Mouse (Mus musculus): ENCODE measurements around the gene Ankrd9. TPM values are rescaled to one million over a fixed set of nuclear protein-coding genes. Genes with fewer than 3 reads are reported as not detected.

The Ankrd9 gene
- 10 to 100 TPM; 29.7 to 39.8 TPM for total RNA-seq (2021)
- long read RNA-seq, experiment 1, transcript Ankrd9-202 (3 exons, 2,577 nt), result major isoform, 16 of 39 reads
- long read RNA-seq, experiment 1, transcript Ankrd9-203 (4 exons, 1,563 nt), result minor isoform, 6 of 39 reads
- long read RNA-seq, experiment 1, partial matches to known transcripts, result 3 of 39 reads
- long read RNA-seq, experiment 1, other reads (novel, unspliced or antisense), result 9 of 39 reads
- long read RNA-seq, experiment 2, transcript Ankrd9-203 (4 exons, 1,563 nt), result minor isoform, 54 of 268 reads
- long read RNA-seq, experiment 2, transcript Ankrd9-201 (3 exons, 1,706 nt), result minor isoform, 30 of 268 reads
- long read RNA-seq, experiment 2, transcript Ankrd9-207 (2 exons, 1,431 nt), result minor isoform, 7 of 268 reads
- long read RNA-seq, experiment 2, transcript Ankrd9-202 (3 exons, 2,577 nt), result major isoform, 127 of 268 reads
- long read RNA-seq, experiment 2, partial matches to known transcripts, result 19 of 268 reads
- long read RNA-seq, experiment 2, other reads (novel, unspliced or antisense), result 31 of 268 reads

DNA sequence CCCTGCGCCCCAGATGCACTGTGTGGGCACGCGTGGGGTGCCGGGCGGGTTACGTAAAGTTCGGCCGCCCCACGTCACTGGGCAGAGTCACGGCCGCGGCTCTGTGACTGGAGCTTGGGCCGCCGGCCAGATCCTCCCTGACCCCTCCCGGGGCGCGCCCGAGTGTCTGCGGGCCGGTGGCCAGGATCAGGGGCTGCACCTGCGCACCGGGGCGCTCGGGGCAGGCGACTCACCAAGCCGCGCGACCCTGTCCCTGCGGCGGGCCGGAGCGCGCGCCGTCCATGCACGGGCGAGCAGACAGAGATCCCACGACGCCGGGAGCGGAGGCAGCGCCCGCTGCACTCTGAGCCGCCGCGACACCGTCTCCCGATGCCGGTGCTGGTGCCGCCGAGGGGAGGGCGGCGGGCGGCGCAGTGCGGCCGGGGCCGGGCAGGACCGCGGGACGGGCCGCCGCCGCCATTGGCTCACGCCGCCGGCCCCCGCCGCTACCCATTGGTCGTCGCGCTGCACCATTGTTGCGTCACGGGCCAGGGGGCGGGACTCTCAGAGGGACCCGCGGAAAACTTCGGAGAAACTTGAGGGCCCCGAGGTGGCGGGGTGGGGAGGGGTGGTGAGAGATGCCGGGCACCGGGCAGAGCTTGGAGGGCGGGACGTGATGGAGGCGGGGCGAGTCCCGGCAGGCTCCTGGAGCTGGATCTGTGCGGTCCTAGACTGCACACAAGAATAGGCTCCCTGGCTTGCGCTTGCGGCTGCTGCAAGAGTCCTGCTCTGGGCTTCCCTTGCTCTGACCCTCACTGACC, at the start of gene Ankrd9:
Ankrd9 (minus strand) TSS at position 434 of the 800 bp plus-strand sequence.
- DNase-seq (ENCODE audit: low spot score in 2 of 2), result peak; percentile 98

DNA sequence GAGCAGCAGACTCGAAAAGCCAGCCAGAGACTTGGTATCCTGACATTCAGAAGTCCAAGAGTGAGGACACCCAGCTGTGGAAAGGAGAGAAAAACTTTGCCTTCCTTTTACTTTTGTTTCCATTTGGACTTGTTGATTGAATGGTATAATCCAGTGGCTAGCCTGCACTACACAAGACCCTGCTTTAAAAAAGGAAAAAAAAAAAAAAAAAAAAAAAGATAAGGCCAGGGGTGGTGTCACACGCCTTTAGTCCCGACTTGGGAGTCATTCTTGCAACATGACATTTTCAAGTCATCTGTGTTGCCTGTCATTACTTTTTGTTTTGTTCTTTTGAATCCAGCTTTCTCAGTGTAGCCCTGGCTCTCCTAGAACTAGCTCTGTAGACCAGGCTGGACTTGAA, 42.7 kb upstream of the Ankrd9 start:
- DNase-seq (ENCODE audit: low spot score in 2 of 2), result no peak

DNA sequence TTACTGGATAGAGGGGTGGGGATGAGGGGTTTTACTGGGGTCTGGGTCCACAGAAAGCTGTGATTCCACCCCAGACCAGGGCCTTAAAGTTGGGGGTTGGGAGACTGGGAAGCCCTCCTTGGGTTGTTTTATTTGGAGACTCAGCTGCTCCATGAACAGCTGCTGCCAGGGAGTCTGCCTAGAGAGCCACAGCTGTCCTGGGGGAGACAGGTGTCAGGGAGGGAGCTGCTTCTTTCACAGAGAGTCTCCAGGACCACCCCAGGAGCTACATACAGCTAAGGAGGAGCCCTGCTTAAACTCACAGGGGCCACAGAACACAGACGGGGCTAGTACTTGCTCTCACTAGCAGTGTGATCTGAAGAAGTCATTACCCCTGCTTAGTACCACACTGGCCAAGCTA, 42.3 kb upstream of the Ankrd9 start:
- no peak for DNase-seq (ENCODE audit: low spot score in 2 of 2)

- no peak for DNase-seq (ENCODE audit: low spot score in 2 of 2)
These were observed 40.2 kb upstream of the Ankrd9 start for GRCm38 (mm10) chr12:111019086-111019485.

DNA sequence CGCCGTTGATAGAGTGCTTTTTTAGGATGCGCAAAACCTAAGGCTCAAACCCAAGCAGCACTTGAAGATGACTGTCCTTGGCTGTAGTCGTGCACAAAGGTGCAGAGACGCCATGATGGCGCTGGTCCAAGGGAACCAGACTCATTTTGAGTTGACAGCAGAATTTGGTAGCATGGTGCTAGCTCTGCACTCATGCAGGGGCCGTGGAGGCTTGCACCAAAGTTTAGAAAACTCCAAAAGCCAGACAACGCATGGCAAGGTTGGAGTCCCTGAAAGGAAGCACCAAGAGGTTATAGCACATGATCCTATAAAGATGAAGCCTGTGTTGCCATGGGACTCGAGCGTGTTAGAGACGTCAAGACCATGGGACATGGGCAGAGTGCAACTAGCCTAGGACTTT, 39.2 kb upstream of the Ankrd9 start:
- no peak for DNase-seq (ENCODE audit: low spot score in 2 of 2)

- DNase-seq (ENCODE audit: low spot score in 2 of 2), result no peak
These were observed 38.0 kb upstream of the Ankrd9 start for GRCm38 (mm10) chr12:111016807-111017206.

DNA sequence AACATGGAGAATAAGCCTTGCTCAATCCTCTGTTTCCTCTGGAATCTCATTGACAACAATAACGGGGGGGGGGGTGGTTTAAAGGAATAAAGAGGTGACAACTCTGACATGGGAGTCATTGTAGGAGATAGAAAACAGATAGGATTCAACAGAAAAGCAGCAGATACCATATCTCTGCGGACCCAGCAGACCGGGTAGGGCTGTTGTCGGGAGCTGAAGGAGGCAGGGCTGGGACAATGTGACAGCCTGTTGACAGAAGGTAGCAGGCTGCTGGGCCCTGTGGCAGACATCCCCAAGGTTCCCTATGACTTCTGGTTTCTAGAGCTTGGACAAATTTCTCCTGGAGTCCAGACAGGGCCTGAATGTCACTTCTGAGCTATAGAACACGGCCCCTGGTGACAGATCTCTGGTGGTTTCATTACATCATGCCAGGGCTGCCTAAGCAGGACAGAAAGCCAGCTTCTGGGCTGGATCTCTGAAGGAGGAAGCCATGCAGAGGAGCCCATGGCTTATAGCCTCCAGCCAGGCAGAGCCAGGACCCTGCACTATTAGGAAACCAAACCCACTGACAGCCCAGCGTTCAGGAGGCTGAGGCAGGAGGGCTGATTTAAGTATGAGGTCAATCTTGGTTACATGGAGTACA, 30.9 kb upstream of the Ankrd9 start:
- DNase-seq (ENCODE audit: low spot score in 2 of 2), result no peak

- DNase-seq (ENCODE audit: low spot score in 2 of 2), result no peak
These were observed 30.0 kb upstream of the Ankrd9 start for GRCm38 (mm10) chr12:111008500-111009490.

GRCm38 (mm10) chr12:111007134-111008103, 28.6 kb upstream of the Ankrd9 start:
- DNase-seq (ENCODE audit: low spot score in 2 of 2), result no peak

- DNase-seq (ENCODE audit: low spot score in 2 of 2), result no peak
These were observed 27.5 kb upstream of the Ankrd9 start for GRCm38 (mm10) chr12:111006339-111006738.

DNA sequence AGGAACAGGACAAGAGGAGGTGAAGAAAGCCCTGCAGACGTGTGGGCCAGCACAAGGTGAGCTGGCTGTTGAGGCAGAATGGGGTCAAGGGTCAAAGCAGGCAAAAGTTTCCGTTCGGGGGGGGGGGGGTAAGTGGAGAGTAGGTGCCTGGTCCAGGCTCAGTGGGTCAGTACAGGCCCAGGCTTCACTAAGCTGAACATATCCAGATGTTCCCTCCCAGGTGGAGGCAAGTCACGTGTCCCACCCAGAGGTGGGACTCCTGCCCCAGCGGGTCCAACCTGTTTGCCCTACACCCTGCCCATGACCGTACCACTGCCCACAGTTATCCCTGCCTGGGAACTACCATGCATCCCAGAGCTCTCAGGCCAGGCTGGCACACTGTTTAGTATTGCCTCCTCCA, 27.0 kb upstream of the Ankrd9 start:
- DNase-seq (ENCODE audit: low spot score in 2 of 2), result no peak

DNA sequence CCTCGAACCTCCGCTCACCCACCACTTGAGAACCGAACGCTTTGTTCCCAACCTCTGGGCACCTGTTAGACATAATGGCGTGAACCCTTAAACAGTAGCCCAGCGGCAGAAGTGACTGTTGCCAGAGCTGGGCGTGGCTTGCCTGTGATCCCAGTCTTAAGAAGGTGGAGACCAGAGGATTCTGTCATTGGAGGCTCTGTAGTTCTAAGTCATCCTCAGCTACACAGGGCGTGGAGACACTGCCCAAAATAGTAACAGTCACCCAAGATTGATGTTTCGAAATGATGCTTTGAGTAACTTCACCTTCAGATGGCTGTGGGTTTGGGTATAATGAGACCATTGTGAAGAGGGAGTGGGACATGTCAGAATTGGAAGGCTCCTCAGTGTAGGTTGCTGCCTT, 25.3 kb upstream of the Ankrd9 start:
- no peak for DNase-seq (ENCODE audit: low spot score in 2 of 2)

DNA sequence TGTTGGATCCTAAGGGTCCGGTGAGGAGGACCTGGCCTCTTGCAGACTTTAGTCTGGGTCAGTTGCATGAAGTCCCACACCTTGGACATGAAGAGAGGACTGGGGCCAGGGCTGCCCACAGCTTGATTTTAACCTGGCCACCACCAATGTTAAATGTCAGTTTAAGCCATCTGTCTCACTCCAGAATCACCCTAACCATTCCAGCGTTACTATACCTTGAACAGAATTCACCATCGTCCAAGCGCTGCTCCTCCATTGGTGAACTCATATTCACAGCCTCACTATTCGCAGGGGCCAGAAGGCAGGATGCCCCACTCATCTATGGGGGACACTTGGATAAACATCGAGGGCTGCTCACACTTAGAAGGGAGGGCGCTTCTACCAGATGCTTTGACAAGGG, 22.1 kb upstream of the Ankrd9 start:
- DNase-seq (ENCODE audit: low spot score in 2 of 2), result no peak

DNA sequence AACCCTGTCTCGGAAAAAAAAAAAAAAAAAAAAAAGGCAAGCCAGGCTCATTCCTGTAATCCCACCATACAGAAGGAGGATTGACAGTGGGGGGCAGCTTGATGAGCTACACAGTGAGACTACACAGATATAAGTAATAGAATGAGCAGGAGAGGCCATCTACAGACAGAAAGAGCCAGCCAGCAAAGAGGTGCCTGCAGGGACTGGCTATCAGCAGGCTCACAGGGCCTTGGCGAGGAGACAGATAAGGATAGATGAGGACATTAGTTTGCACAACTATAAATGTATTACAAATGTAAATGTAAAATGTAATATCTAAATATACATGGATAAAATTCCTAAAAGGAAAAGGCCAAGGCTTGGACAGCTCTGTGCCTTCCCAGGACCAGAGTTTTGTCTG, 21.0 kb upstream of the Ankrd9 start:
- no peak for DNase-seq (ENCODE audit: low spot score in 2 of 2)

- no peak for DNase-seq (ENCODE audit: low spot score in 2 of 2)
These were observed 19.3 kb upstream of the Ankrd9 start for GRCm38 (mm10) chr12:110998092-110998491.

GRCm38 (mm10) chr12:110994666-110995065, 15.8 kb upstream of the Ankrd9 start:
- DNase-seq (ENCODE audit: low spot score in 2 of 2), result no peak

DNA sequence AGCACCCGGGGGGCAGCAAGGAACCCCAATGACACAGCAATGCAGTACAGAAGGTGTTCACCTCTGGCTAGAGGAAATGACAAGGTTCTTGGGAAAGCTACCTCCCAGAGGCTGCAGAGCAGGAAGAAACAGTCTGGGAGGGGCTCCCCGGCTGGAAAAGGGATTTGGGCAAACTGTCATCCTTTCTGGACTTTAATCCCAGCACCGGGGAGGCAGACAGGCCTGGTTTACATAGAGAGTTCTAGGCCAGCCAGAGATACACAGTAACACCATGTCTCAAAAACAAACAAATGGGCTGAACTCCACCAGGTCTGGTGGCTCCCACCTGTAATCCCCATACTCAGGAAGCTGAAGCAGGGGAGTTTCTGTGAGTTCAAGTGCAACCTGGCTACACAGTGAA, 14.4 kb upstream of the Ankrd9 start:
- DNase-seq (ENCODE audit: low spot score in 2 of 2), result no peak

DNA sequence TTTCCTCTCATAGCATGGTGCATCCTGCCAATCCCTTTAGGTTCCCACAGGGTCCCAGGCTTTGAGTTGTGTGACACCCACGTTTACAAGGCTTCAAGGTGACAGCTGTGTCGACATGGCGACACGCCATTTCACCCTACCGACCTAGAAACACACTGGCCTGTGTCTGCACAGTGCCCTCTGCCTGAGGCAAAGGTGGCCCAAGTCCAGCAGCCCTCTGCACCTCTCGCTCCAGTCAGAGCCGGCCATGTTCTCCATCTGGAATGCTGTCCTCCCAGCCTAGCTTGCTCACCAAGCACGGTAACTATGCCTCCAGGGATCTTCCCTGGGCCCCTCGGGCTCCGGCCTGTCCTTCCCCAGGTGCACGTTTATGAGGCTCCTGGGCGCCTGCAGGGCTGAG, 13.9 kb upstream of the Ankrd9 start:
- DNase-seq (ENCODE audit: low spot score in 2 of 2), result no peak

GRCm38 (mm10) chr12:110992128-110992553, 13.3 kb upstream of the Ankrd9 start:
- peak; percentile 97 for DNase-seq (ENCODE audit: low spot score in 2 of 2)

All from adrenal gland, adult 18-20 months (tissue).